Mouse (Mus musculus) right cerebral cortex, postnatal 4 days (tissue): ENCODE measurements around the gene Glra4.
"Not testable (repeated sequence)": the region's sequence is repeated elsewhere in the genome, so short reads cannot be mapped to it uniquely, and the experiment has no call there.

Experiments used
- DNase-seq: peaks from one replicate; pipeline ENCODE4 v3.0.0-alpha.2; 2022

Glra4 gene

GRCm38 (mm10) chrX:136714742-136715474 lies 65.0 kb downstream of the Glra4 start:
- DNase-seq, result not testable (repeated sequence)

GRCm38 (mm10) chrX:136708782-136709181 lies 71.2 kb downstream of the Glra4 start:
- no peak for DNase-seq

- DNase-seq, result peak; percentile 55
Measured at GRCm38 (mm10) chrX:136708168-136708681, 71.7 kb downstream of the Glra4 start.
